Mouse (Mus musculus): ENCODE data around the gene Lefty2. TPM values are rescaled to one million over a fixed set of nuclear protein-coding genes. Genes with fewer than 3 reads are reported as not detected.

Gene Lefty2
- total RNA-seq, 2 experiments from 2014 or later = 1.4 to 2.0 TPM

- H3K27ac ChIP-seq = peak overlapping the region; percentile 86; the same call in 1 of the 2 replicates
- DNase-seq (ENCODE audit: low spot score in 2 of 2) = no peak
- peak; percentile 26; the same call in 1 of the 2 replicates for TF ChIP-seq CTCF (conservative IDR thresholded peaks at IDR 0.05)
- no peak overlapping the region for H3K4me3 ChIP-seq
Measured at GRCm38 (mm10) chr1:180943896-180944295, 51.0 kb downstream of the Lefty2 start.

- no peak for DNase-seq (ENCODE audit: low spot score in 2 of 2)
- H3K27ac ChIP-seq = peak overlapping the region; percentile 86
- H3K4me3 ChIP-seq = no peak overlapping the region
- TF ChIP-seq CTCF (conservative IDR thresholded peaks at IDR 0.05) = no peak
Measured at GRCm38 (mm10) chr1:180944553-180944952, 51.6 kb downstream of the Lefty2 start.

- Histone ChIP-seq H3K27ac (peak overlapping the region; percentile 86), H3K4me3 (no peak overlapping the region)
- peak; percentile 44 to 55 for DNase-seq (ENCODE audit: low spot score in 2 of 2)
- no peak for TF ChIP-seq CTCF (conservative IDR thresholded peaks at IDR 0.05)
Measured at GRCm38 (mm10) chr1:180945001-180945980, 52.4 kb downstream of the Lefty2 start.

- no peak for TF ChIP-seq CTCF (conservative IDR thresholded peaks at IDR 0.05)
- Histone ChIP-seq H3K4me3 (no peak overlapping the region), H3K27ac (peak overlapping the region; percentile 86)
- DNase-seq (ENCODE audit: low spot score in 2 of 2) = no peak
Measured at GRCm38 (mm10) chr1:180946448-180946847, 53.5 kb downstream of the Lefty2 start.

Other genes starting within 250 kb of the Lefty2 start
- gene Mixl1, start 196.1 kb upstream of the Lefty2 start, total RNA-seq (2021) = not detected
- gene Acbd3, start 167.1 kb upstream of the Lefty2 start, total RNA-seq (2021) = 10 to 100 TPM; 32.6 to 34.4 TPM
- 100 to 1,000 TPM; 319 to 351 TPM for gene H3f3a, start 79.2 kb upstream of the Lefty2 start, total RNA-seq (2021)
- 10 to 100 TPM; 22.9 TPM for gene Sde2, start 42.0 kb upstream of the Lefty2 start, total RNA-seq (2021)
- 10 to 100 TPM; 42.9 to 44.9 TPM for gene Pycr2, start 11.2 kb downstream of the Lefty2 start, total RNA-seq (2021)
- gene Lefty1, start 41.9 kb downstream of the Lefty2 start, total RNA-seq (2021) = 10 to 100 TPM; 11.4 to 12.9 TPM
- 10 to 100 TPM; 20.4 to 23.8 TPM for gene Tmem63a, start 49.2 kb downstream of the Lefty2 start, total RNA-seq (2021)
- 10 to 100 TPM; 30.2 to 30.3 TPM for gene Ephx1, start 127.8 kb downstream of the Lefty2 start, total RNA-seq (2021)
- gene 9130409I23Rik, start 158.1 kb downstream of the Lefty2 start, total RNA-seq (2021) = under 1 TPM in 1 of 2 experiments, not detected in 1; 0.17 TPM

All from layer of hippocampus, adult 2 months (tissue).